Mouse (Mus musculus) heart, embryonic 10.5 days (tissue): ENCODE results near the gene Dhfr. TPM values are rescaled to one million over a fixed set of nuclear protein-coding genes. Genes with fewer than 3 reads are reported as not detected.

Experiments
- DNase-seq: peaks from one replicate; pipeline ENCODE4 v3.0.0-alpha.2; 2017; ENCODE audit warnings: low spot score
- H3K27ac ChIP-seq: fragments of 300-500 bp; sonication (generic); 2 replicates; pipeline ENCODE4 v1.5.1; 2016; ENCODE audit warnings: mild to moderate bottlenecking
- H3K27me3 ChIP-seq: fragments of 300-500 bp; sonication (generic); 2 replicates; pipeline ENCODE4 v1.6.1; 2016; ENCODE audit warnings: mild to moderate bottlenecking; ENCODE audit not compliant: poor library complexity, insufficient read depth, severe bottlenecking
- H3K36me3 ChIP-seq: fragments of 300-500 bp; sonication (generic); 2 replicates; pipeline ENCODE4 v1.6.1; 2016; ENCODE audit warnings: mild to moderate bottlenecking, moderate library complexity
- H3K4me1 ChIP-seq: fragments of 300-500 bp; sonication (generic); 2 replicates; pipeline ENCODE4 v1.6.1; 2016; ENCODE audit warnings: mild to moderate bottlenecking
- H3K4me3 ChIP-seq: fragments of 300-500 bp; sonication (generic); 2 replicates; pipeline ENCODE4 v1.5.1; 2016; ENCODE audit warnings: mild to moderate bottlenecking, moderate library complexity
- H3K9me3 ChIP-seq: fragments of 300-500 bp; sonication (generic); 2 replicates; pipeline ENCODE4 v1.6.1; 2016; ENCODE audit warnings: mild to moderate bottlenecking, moderate library complexity
- WGBS: fragments of 180-500 bp; shearing (Covaris S2); methylation state at CpG from one replicate; pipeline ENCODE4 v1.1.7; 2016; 5-methylcytosine and 5-hydroxymethylcytosine counted together
- polyA plus RNA-seq: library from polyadenylated mRNA; unstranded; fragments of >200 nt; fragmentation: Nextera tagmentation; extraction: Ambion mirVana; gene quantifications from 2 replicates; pipeline ENCODE4 v1.2.1, GENCODE M21; 2016

The Dhfr gene
- 15.7 and 20.4 TPM in 2 replicates for polyA plus RNA-seq

DNA sequence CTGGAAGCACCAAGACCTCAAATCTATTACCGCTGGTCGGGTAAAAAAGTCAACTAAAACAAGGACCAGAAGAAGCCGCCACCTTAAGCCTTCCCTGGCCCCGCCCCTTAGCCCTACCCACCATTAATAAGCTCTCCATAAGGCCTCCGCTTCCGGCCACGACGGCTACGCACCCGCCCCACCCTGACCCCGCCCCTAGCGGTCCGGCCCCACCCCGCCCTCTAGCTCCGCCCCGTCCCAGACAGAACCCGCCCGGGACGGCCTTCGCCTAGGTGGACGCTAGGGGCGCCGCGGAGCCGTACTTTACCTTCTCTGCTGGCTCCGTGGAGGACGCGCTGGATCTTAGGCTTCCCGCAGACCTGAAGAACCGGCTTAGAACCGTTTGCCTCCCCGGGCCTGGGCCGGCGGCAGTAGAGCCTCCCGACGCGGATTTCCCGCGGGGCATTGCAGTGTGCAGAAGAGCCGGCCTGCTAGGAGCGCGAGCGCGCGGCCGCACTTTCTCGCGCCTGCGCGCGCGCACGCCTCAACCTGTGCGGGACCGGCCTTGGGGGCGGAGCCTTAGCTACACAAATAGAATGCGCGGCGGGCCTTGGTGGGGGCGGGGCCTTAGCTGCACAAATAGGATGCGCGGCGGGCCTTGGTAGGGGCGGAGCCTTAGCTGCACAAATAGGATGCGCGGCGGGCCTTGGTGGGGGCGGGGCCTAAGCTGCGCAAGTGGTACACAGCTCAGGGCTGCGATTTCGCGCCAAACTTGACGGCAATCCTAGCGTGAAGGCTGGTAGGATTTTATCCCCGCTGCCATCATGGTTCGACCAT, at the start of gene Dhfr, which contains the start of gene Msh3:
Gene Dhfr (plus strand): TSS at position 271 of the 816 bp plus-strand sequence.
Gene Msh3 (minus strand): TSS at position 548 of the 816 bp plus-strand sequence.
- H3K36me3 ChIP-seq: peaks cover 22% of the 10 kb centered on the region
- no peaks in the 10 kb centered on the region for H3K9me3 ChIP-seq
- peak within 1 kb of the TSS; percentile 96 for H3K27ac ChIP-seq
- under 1% methylated on average over 75 of the region's 76 CpGs for WGBS
- peak; percentile 99 for DNase-seq
- peaks cover 19% of the 10 kb centered on the region; the same call in 1 of the 2 replicates for H3K4me1 ChIP-seq
- H3K4me3 ChIP-seq: peak within 1 kb of the TSS; percentile 81
- no peaks in the 10 kb centered on the region for H3K27me3 ChIP-seq

DNA sequence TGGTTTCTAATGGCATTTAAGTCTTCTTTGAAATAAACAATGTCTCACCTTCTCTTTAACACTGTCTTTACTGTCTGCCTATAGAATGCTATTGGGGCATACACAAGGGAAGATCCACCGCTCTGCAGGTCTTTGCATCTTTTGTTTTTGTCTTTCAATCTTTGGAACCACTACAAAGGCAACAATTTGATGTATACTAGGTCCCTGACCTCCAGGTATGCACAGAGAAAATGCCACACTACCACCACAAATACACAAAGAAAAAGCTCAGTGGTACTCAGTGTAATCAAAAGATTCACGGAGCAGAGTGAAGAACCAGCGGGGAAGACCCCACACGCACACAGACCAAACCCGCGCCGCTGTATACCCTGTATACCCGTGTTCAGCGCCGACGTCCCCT, 48.8 kb upstream of the Dhfr start, which contains the start of gene Gm20379:
Gene Gm20379 (plus strand): TSS at position 301 of the 400 bp plus-strand sequence.
- WGBS: 96% methylated on average over 11 of the region's 11 CpGs

DNA sequence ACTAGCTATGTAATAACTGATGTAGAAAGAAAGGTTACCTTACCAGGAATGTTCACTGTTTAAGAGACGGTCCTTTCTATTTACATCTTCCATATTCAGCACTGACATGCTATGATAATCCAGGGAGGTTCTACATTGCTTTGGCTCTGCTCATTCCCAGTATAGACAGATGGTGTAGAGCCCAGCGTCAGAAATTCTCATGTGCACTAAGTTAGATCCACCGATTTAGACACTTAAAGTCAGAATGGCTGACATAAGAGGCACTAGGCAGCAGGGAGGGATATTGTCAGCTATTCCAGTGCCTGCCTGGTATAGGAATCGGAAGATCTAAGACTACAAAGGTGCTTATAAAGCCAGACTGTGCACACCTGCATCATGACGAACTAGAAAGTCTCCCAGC, 39.9 kb upstream of the Dhfr start:
- 87% methylated on average over 5 of the region's 5 CpGs for whole genome bisulfite sequencing
- Histone ChIP-seq H3K27me3 (no peaks in the 10 kb centered on the region), H3K4me1 (no peaks in the 10 kb centered on the region), H3K9me3 (no peaks in the 10 kb centered on the region), H3K4me3 (no peak overlapping the region), H3K27ac (no peak overlapping the region), H3K36me3 (peaks cover 27% of the 10 kb centered on the region)
- DNase-seq: no peak

More for the DNA sequence above, 48.8 kb upstream of the Dhfr start, which contains the start of gene Gm20379:
- no peak for DNase-seq
- Histone ChIP-seq H3K27me3 (no peaks in the 10 kb centered on the region), H3K9me3 (no peaks in the 10 kb centered on the region), H3K4me1 (peaks cover 1% of the 10 kb centered on the region; the same call in 1 of the 2 replicates), H3K36me3 (peaks cover 31% of the 10 kb centered on the region), H3K27ac (no peak within 1 kb of the TSS), H3K4me3 (no peak within 1 kb of the TSS)

DNA sequence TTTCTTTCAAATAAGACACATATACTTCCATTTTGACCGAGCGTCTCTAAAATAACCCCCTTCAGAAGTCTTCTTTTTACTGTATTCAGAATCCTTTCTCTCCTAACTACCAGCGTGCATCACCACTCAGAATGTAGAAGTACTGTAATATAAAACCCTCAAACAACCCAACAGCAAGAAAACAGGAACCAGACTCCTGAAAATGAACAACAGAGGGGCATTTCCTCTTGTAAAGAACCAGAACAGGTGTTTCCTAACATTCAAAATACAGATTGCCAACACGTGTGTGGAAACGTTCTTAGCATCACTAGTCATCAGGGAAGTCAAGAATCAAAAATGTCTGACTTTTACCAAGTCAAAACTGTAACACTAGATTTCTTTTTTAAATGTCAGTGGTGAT, 33.8 kb upstream of the Dhfr start:
- no peak overlapping the region for H3K4me3 ChIP-seq
- H3K27me3 ChIP-seq: no peaks in the 10 kb centered on the region
- DNase-seq: no peak
- peaks cover 22% of the 10 kb centered on the region for H3K36me3 ChIP-seq
- H3K27ac ChIP-seq: no peak overlapping the region
- no peaks in the 10 kb centered on the region for H3K9me3 ChIP-seq
- peaks cover 4% of the 10 kb centered on the region; the same call in 1 of the 2 replicates for H3K4me1 ChIP-seq
- WGBS: 85% methylated on average over 5 of the region's 5 CpGs

- Histone ChIP-seq H3K4me3 (no peak overlapping the region), H3K36me3 (peaks cover 14% of the 10 kb centered on the region; the same call in 1 of the 2 replicates), H3K4me1 (peaks cover 4% of the 10 kb centered on the region; the same call in 1 of the 2 replicates), H3K27me3 (no peaks in the 10 kb centered on the region), H3K27ac (no peak overlapping the region), H3K9me3 (no peaks in the 10 kb centered on the region)
- no peak for DNase-seq
- 58% methylated on average over 5 of the region's 5 CpGs for WGBS
These were observed 28.5 kb upstream of the Dhfr start for GRCm38 (mm10) chr13:92326030-92326429.

DNA sequence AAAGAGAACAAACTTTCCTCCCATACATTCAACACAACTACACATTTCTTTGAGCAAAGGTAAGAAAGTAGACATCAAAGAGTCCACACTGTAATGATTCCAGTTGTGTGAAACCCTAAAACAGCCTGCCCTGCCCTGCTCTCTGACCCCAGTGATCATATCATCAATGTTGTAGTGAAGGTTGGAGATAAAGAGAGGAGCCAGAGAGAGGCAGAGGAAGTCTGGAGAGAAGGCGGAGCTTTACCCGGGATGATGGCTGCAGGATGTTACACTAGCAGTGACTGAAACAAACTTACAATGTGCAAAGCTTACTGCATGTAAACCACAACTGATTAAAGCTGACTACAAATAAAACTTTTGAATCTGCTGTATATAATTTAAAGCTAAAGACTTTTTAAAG, 26.5 kb upstream of the Dhfr start:
- WGBS: 48% methylated on average over 2 of the region's 2 CpGs
- no peak overlapping the region for H3K27ac ChIP-seq
- DNase-seq: no peak
- H3K36me3 ChIP-seq: peaks cover 16% of the 10 kb centered on the region; the same call in 1 of the 2 replicates
- no peaks in the 10 kb centered on the region for H3K27me3 ChIP-seq
- no peak overlapping the region for H3K4me3 ChIP-seq
- peaks cover 4% of the 10 kb centered on the region; the same call in 1 of the 2 replicates for H3K4me1 ChIP-seq
- H3K9me3 ChIP-seq: no peaks in the 10 kb centered on the region

GRCm38 (mm10) chr13:92330621-92331020, 23.9 kb upstream of the Dhfr start:
- Histone ChIP-seq H3K4me1 (no peaks in the 10 kb centered on the region; the same call in 1 of the 2 replicates), H3K4me3 (no peak overlapping the region), H3K27me3 (no peaks in the 10 kb centered on the region), H3K27ac (no peak overlapping the region), H3K36me3 (peaks cover 14% of the 10 kb centered on the region; the same call in 1 of the 2 replicates), H3K9me3 (no peaks in the 10 kb centered on the region)
- DNase-seq: no peak
- 90% methylated on average over 3 of the region's 3 CpGs for WGBS

- WGBS: 88% methylated on average over 15 of the region's 15 CpGs
- no peak for DNase-seq
These were observed 22.2 kb upstream of the Dhfr start for GRCm38 (mm10) chr13:92332103-92332879.

GRCm38 (mm10) chr13:92336857-92337256, 17.7 kb upstream of the Dhfr start:
- Histone ChIP-seq H3K4me1 (no peaks in the 10 kb centered on the region), H3K36me3 (peaks cover 23% of the 10 kb centered on the region), H3K4me3 (no peak overlapping the region), H3K27ac (no peak overlapping the region), H3K9me3 (no peaks in the 10 kb centered on the region), H3K27me3 (no peaks in the 10 kb centered on the region)
- WGBS: 87% methylated on average over 1 of the region's 1 CpGs
- no peak for DNase-seq

More at GRCm38 (mm10) chr13:92332103-92332879, 22.2 kb upstream of the Dhfr start:
- Histone ChIP-seq H3K4me1 (no peaks in the 10 kb centered on the region), H3K9me3 (no peaks in the 10 kb centered on the region), H3K27me3 (no peaks in the 10 kb centered on the region), H3K4me3 (no peak overlapping the region), H3K27ac (no peak overlapping the region), H3K36me3 (peaks cover 21% of the 10 kb centered on the region; the same call in 1 of the 2 replicates)

DNA sequence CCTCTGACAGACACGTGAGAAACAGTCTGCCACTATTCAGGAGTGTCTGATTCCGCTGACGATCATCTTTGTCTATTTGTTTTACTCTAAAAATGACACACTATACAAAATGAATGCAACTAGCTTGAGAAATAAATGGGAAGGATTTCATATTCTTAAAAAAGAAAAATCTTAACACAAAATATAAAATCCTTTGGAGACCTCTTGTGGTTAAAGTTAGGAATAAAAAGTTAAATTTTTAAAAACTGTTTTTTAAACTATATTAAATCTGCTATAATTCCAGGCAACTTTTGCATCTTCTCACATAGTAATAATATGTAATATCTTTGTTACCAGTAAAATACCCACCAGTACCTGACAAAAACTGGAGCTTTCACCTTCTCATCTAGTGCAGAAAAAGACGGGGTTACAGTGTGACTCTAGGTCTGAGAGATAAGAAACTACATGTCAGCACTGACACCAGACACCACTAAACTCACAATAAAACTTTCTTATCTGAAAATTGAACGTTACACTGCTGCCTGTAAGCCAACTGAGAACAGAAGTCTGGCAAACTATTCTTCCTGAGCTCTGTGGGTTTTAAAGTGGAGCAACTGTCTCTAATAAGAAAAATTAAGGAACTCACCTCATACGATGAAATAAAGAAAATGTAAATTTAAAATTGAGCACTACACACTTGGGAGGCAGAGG, 16.6 kb upstream of the Dhfr start:
- Histone ChIP-seq H3K27ac (no peak overlapping the region), H3K9me3 (no peaks in the 10 kb centered on the region), H3K4me1 (no peaks in the 10 kb centered on the region), H3K4me3 (no peak overlapping the region), H3K36me3 (peaks cover 30% of the 10 kb centered on the region), H3K27me3 (no peaks in the 10 kb centered on the region)
- 69% methylated on average over 6 of the region's 6 CpGs for WGBS
- no peak for DNase-seq

GRCm38 (mm10) chr13:92339787-92340186, 14.7 kb upstream of the Dhfr start:
- no peak overlapping the region for H3K27ac ChIP-seq
- 89% methylated on average over 3 of the region's 3 CpGs for WGBS
- H3K4me3 ChIP-seq: no peak overlapping the region
- H3K4me1 ChIP-seq: no peaks in the 10 kb centered on the region
- no peaks in the 10 kb centered on the region for H3K9me3 ChIP-seq
- no peaks in the 10 kb centered on the region for H3K27me3 ChIP-seq
- H3K36me3 ChIP-seq: peaks cover 48% of the 10 kb centered on the region
- DNase-seq: no peak

- Histone ChIP-seq H3K36me3 (peaks cover 69% of the 10 kb centered on the region), H3K4me1 (no peaks in the 10 kb centered on the region), H3K27ac (no peak overlapping the region), H3K4me3 (no peak overlapping the region), H3K27me3 (no peaks in the 10 kb centered on the region), H3K9me3 (no peaks in the 10 kb centered on the region)
- WGBS: 93% methylated on average over 8 of the region's 8 CpGs
- no peak for DNase-seq
These were observed 10.5 kb upstream of the Dhfr start for GRCm38 (mm10) chr13:92344033-92344432.
